Mouse (Mus musculus): Measurements from ENCODE around the gene Ppfia4. TPM values are rescaled to one million over a fixed set of nuclear protein-coding genes. Genes with fewer than 3 reads are reported as not detected.
A peak's percentile ranks its signal among the peaks of the same experiment; 100 is the strongest.

Ppfia4 gene
- polyA plus RNA-seq, 1 experiment from 2014 or later = 6.3 TPM

DNA sequence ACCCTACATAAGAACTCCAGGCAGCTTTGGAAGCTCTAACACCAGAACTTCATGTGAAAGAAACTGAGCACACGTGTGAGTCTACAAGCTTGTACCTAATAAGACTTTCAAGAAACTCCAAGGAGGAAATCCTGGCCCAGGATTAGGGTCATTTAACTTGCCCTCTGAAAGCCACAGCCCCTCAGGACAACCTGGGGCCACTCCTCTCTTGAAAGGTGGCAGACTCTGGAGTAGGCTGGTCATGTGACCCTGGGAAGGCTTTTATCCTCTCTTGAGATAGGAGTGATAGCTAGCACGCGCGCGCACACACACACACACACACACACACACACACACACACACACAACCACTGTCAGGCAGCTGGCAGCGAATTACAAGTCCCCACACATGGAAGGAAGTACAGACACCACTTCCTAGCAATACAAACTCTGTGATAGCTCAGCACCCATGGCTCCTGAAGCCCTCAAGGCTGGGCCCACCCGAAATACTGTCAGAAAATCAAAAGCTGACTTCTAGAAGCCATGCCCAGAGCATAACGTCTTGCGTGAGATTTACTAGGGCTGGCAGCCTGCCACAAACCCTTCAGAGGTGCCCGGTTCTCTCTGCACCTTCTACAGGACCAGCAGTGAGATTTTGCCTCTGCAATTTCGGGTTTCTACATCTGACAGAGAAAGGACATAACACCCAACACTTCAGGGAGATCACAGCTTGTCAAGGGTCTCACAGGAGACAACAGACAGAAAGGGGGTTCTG, 4.4 kb upstream of the Ppfia4 start:
- no peak overlapping the region for H3K4me2 ChIP-seq (replicated peaks)

GRCm38 (mm10) chr1:134335924-134336810, 3.4 kb upstream of the Ppfia4 start:
- Histone ChIP-seq H3K27me3 (no peaks in the 10 kb centered on the region), H3K4me2 (replicated peaks) (no peak overlapping the region), H3K27ac (no peak overlapping the region), H3K9ac (no peak overlapping the region), H3K4me3 (no peak overlapping the region), H3K36me3 (no peaks in the 10 kb centered on the region), H3K9me3 (replicated peaks) (no peaks in the 10 kb centered on the region), H3K4me1 (peaks cover 11% of the 10 kb centered on the region)
- no peak for ATAC-seq (ENCODE audit: low FRiP score)
- 86% methylated on average over 12 of the region's 12 CpGs for WGBS

More for the DNA sequence above, 4.4 kb upstream of the Ppfia4 start:
- H3K4me3 ChIP-seq = no peak overlapping the region
- no peak for ATAC-seq (ENCODE audit: low FRiP score)
- 0 out of 2 replicates have a peak, but pooled peaks cover 3% of the 10 kb centered on the region for H3K27me3 ChIP-seq
- no peaks in the 10 kb centered on the region for H3K36me3 ChIP-seq
- peaks cover 11% of the 10 kb centered on the region for H3K4me1 ChIP-seq
- no peaks in the 10 kb centered on the region for H3K9me3 ChIP-seq (replicated peaks)
- H3K27ac ChIP-seq = no peak overlapping the region
- WGBS = 89% methylated on average over 11 of the region's 11 CpGs
- no peak overlapping the region for H3K9ac ChIP-seq

GRCm38 (mm10) chr1:134335211-134335923, 2.6 kb upstream of the Ppfia4 start:
- no peaks in the 10 kb centered on the region for H3K9me3 ChIP-seq (replicated peaks)
- no peak overlapping the region for H3K4me3 ChIP-seq
- no peak overlapping the region for H3K27ac ChIP-seq
- peaks cover 11% of the 10 kb centered on the region for H3K4me1 ChIP-seq
- no peak for ATAC-seq (ENCODE audit: low FRiP score)
- 81% methylated on average over 13 of the region's 13 CpGs for WGBS
- no peaks in the 10 kb centered on the region for H3K27me3 ChIP-seq
- no peak overlapping the region for H3K9ac ChIP-seq
- no peaks in the 10 kb centered on the region for H3K36me3 ChIP-seq
- no peak overlapping the region for H3K4me2 ChIP-seq (replicated peaks)

GRCm38 (mm10) chr1:134334111-134334827, 1.5 kb upstream of the Ppfia4 start:
- Histone ChIP-seq H3K9ac (no peak overlapping the region), H3K36me3 (no peaks in the 10 kb centered on the region), H3K27ac (no peak overlapping the region), H3K4me1 (peaks cover 11% of the 10 kb centered on the region), H3K27me3 (no peaks in the 10 kb centered on the region), H3K4me3 (no peak overlapping the region), H3K4me2 (replicated peaks) (no peak overlapping the region), H3K9me3 (replicated peaks) (no peaks in the 10 kb centered on the region)
- 77% methylated on average over 7 of the region's 7 CpGs for WGBS
- ATAC-seq (ENCODE audit: low FRiP score) = no peak

DNA sequence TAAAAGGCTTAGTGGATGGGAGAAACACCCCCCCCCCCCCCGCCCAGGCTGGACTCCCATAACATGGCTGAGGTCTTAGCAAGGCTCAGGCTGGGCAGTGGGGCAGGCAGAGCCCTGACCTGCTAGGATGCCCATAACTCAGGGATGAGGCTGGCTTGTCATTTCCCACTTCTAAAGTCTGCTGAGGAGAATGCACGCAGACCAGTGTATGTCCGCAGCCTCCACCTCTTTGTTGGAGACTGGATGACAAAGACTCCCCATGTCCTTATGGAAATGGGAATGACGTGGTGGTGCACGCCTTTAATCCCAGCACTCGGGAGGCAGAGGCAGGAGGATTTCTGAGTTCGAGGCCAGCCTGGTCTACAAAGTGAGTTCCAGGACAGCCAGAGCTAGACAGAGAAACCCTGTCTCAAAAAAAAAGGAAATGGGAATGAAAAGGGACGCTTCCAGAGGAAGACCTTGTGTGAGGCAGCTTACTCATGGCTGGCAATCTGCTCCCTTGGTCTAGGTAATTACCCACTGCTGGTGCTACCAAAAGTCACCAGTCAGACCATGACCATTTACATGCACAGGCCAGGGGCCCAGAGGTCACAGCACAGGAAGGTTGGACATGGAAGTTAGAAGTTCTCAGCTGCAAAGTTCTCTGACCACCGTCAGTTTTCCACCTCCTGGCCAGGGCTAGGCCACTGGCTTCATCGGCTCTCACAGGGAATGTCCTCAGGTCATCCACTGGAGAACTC, 813 bp upstream of the Ppfia4 start:
- Histone ChIP-seq H3K4me3 (no peak overlapping the region), H3K27ac (no peak overlapping the region), H3K27me3 (no peaks in the 10 kb centered on the region), H3K36me3 (no peaks in the 10 kb centered on the region), H3K9ac (no peak overlapping the region), H3K4me1 (peaks cover 11% of the 10 kb centered on the region), H3K9me3 (replicated peaks) (no peaks in the 10 kb centered on the region), H3K4me2 (replicated peaks) (no peak overlapping the region)
- no peak for ATAC-seq (ENCODE audit: low FRiP score)
- 82% methylated on average over 10 of the region's 10 CpGs for WGBS

DNA sequence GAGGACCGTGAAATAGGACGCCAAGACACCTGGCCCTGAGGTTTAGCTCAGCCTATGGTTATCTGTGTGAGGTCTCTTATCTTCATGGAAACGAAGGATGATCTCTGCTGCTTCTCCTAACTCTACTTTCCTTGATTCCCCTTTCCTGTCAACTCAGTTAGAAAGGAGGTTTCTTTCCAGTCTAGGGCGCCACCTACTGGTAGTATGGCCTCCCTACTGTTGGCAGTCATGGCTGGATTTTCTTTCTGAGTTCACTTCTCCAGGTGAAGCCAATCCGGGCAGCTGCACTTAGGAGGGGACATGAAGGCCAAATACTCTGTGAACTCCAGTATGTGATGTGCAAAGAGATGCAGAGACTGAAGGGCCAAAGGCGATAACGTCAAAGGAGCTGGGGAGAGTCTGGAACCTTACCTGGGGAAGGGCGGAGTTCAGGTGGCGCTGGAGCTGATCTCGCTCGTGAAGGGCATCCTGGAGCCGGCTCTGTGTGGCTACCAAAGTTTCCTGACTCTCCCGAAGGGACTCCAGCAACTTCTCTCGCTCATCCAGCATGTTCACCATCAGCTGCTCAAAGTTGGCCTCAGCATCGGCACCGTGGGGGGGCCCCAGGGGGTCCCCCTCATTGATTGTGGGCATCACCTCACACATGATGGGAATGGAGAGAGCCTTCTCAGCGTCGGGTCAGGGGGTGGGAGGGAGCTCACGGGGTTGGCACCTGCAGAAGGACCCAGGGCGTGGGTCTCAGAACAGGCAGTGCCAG, 671 bp downstream of the Ppfia4 start:
- H3K27ac ChIP-seq = no peak overlapping the region
- no peak overlapping the region for H3K9ac ChIP-seq
- no peaks in the 10 kb centered on the region for H3K9me3 ChIP-seq (replicated peaks)
- peak; percentile 4; the same call in 1 of the 2 replicates for ATAC-seq (ENCODE audit: low FRiP score)
- no peaks in the 10 kb centered on the region for H3K27me3 ChIP-seq
- H3K4me2 ChIP-seq (replicated peaks) = no peak overlapping the region
- peaks cover 13% of the 10 kb centered on the region for H3K4me1 ChIP-seq
- no peak overlapping the region for H3K4me3 ChIP-seq
- WGBS = 58% methylated on average over 20 of the region's 20 CpGs
- H3K36me3 ChIP-seq = no peaks in the 10 kb centered on the region

DNA sequence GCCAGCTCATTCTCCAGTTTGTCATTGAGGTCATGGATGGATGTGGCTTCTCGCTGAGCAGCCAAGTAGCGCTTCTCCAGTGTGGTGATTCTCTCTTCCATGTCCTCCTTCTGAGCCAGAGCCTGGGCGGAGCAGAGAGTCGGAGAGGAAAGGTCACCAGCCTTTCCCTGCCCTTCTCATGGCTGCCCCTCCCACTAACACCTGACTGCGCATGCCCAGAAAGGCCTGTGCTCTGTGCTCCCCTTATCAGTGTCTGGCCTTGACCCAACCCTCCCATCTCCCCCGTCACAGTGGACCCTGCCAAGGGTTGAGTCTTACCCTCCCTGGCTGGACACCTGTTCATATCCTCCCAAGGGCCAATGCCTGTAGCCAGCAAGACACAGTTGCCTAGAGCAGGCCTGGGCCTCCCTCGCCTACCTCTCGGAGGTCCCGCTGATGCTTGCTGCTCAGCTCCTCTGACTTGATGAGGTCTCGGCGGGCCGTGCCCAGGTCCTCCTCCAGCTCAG, 5.8 kb downstream of the Ppfia4 start:
- H3K9ac ChIP-seq = no peak overlapping the region
- 96% methylated on average over 12 of the region's 12 CpGs for WGBS
- H3K27me3 ChIP-seq = no peaks in the 10 kb centered on the region
- H3K36me3 ChIP-seq = no peaks in the 10 kb centered on the region
- no peak overlapping the region for H3K4me3 ChIP-seq
- H3K27ac ChIP-seq = no peak overlapping the region
- H3K4me2 ChIP-seq (replicated peaks) = no peak overlapping the region
- no peak for ATAC-seq (ENCODE audit: low FRiP score)
- H3K4me1 ChIP-seq = 0 out of 2 replicates have a peak, but pooled peaks cover 2% of the 10 kb centered on the region
- H3K9me3 ChIP-seq (replicated peaks) = no peaks in the 10 kb centered on the region

DNA sequence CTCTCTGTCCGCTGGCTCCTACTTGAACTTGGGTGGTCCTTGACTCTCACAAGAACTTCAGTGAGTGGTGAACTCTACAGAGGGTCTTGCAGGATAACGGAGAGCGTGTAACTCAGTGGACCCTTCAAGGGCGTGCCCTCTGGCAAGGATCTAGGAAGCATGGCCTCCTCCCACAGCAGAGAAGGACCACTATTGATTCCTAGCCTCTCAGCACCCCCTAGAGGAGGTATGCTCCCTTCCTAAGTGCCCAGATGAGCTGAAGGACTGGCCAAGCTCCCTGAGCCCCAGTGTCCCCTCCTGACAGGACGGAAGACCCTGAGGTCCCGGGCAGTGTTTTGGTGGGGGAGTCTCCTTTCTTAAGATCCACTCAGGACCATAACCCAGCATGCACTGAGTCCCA, 10.1 kb downstream of the Ppfia4 start:
- 88% methylated on average over 6 of the region's 6 CpGs for WGBS
- H3K27ac ChIP-seq = no peak overlapping the region
- no peaks in the 10 kb centered on the region for H3K27me3 ChIP-seq
- no peak overlapping the region for H3K9ac ChIP-seq
- H3K4me1 ChIP-seq = peaks cover 12% of the 10 kb centered on the region
- H3K9me3 ChIP-seq (replicated peaks) = no peaks in the 10 kb centered on the region
- no peak overlapping the region for H3K4me2 ChIP-seq (replicated peaks)
- H3K36me3 ChIP-seq = no peaks in the 10 kb centered on the region
- ATAC-seq (ENCODE audit: low FRiP score) = no peak
- H3K4me3 ChIP-seq = no peak overlapping the region

DNA sequence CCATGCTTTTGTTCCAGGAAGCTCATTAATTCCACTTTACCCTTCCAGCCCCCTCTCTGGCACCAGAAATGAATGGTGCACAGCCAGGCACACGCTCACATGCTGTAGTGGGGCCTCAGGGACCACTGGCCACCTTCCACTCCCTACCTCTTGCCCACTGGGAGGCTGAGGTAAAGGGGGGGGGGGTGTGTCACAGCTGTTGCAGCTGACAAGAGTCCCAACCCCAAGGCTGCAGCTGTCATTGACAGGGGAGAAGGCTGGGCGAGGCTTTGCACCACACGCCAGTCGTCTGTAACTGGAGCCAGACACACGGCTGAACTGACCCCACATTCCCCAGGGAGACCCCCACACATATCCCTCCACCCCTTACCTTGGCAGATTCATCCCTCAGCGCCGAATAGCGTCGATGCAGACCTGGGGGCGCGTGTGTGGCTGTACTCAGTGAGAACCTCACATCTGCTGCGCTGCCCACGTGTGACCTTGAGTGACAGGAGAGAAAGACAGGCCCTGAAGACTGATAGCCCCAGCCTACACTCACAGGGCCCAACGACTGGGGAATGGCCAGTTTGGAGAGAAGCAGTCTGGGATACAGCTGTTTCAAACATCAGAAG, 11.9 kb downstream of the Ppfia4 start:
- H3K27me3 ChIP-seq = no peaks in the 10 kb centered on the region
- 38% methylated on average over 14 of the region's 14 CpGs for WGBS
- no peaks in the 10 kb centered on the region for H3K9me3 ChIP-seq (replicated peaks)
- peaks cover 11% of the 10 kb centered on the region for H3K4me1 ChIP-seq
- H3K4me2 ChIP-seq (replicated peaks) = no peak overlapping the region
- no peak overlapping the region for H3K9ac ChIP-seq
- peak; percentile 49 for ATAC-seq (ENCODE audit: low FRiP score)
- H3K27ac ChIP-seq = peak overlapping the region; percentile 36; the same call in 1 of the 2 replicates
- no peaks in the 10 kb centered on the region for H3K36me3 ChIP-seq
- H3K4me3 ChIP-seq = no peak overlapping the region

- Histone ChIP-seq H3K4me1 (peaks cover 11% of the 10 kb centered on the region), H3K27me3 (no peaks in the 10 kb centered on the region), H3K9me3 (replicated peaks) (no peaks in the 10 kb centered on the region), H3K27ac (no peak overlapping the region), H3K4me3 (no peak overlapping the region), H3K36me3 (no peaks in the 10 kb centered on the region), H3K4me2 (replicated peaks) (no peak overlapping the region), H3K9ac (no peak overlapping the region)
- 77% methylated on average over 5 of the region's 5 CpGs for WGBS
- no peak for ATAC-seq (ENCODE audit: low FRiP score)
Observed at GRCm38 (mm10) chr1:134318261-134318660, 14.5 kb downstream of the Ppfia4 start.

All from hindbrain, embryonic 12.5 days (tissue).